Mouse (Mus musculus) intestine, embryonic 15.5 days (tissue): ENCODE results near the gene Znrd1. TPM values are rescaled to one million over a fixed set of nuclear protein-coding genes. Genes with fewer than 3 reads are reported as not detected.
A peak's percentile ranks its signal among the peaks of the same experiment; 100 is the strongest.

ENCODE experiments used
- ATAC-seq: fragments of 200-750 bp; cut with Nextera tagmentation; 2 replicates; pipeline ENCODE4 v1.8.0; 2017; ENCODE audit warnings: moderate TSS enrichment, moderate library complexity
- H3K27ac ChIP-seq: fragments of 300-500 bp; sonication (generic); 2 replicates; pipeline ENCODE4 v1.5.1; 2015; ENCODE audit warnings: mild to moderate bottlenecking, inconsistent platforms
- H3K27me3 ChIP-seq: fragments of 300-500 bp; sonication (generic); replicated peaks from 2 replicates; pipeline ENCODE4 v1.6.1; 2015; ENCODE audit warnings: inconsistent platforms
- H3K36me3 ChIP-seq: fragments of 300-500 bp; sonication (generic); 2 replicates; pipeline ENCODE4 v1.6.1; 2015; ENCODE audit warnings: inconsistent platforms
- H3K4me1 ChIP-seq: fragments of 300-500 bp; sonication (generic); replicated peaks from 2 replicates; pipeline ENCODE4 v1.6.1; 2015; ENCODE audit warnings: inconsistent platforms
- H3K4me2 ChIP-seq: fragments of 300-500 bp; sonication (generic); replicated peaks from 2 replicates; pipeline ENCODE4 v1.6.1; 2015; ENCODE audit warnings: mild to moderate bottlenecking, inconsistent platforms
- H3K4me3 ChIP-seq: fragments of 300-500 bp; sonication (generic); replicated peaks from 2 replicates; pipeline ENCODE4 v1.5.1; 2015; ENCODE audit warnings: inconsistent platforms
- H3K9ac ChIP-seq: fragments of 300-500 bp; sonication (generic); 2 replicates; pipeline ENCODE4 v1.6.1; 2015; ENCODE audit warnings: inconsistent platforms
- H3K9me3 ChIP-seq: fragments of 300-500 bp; sonication (generic); 2 replicates; pipeline ENCODE4 v1.6.1; 2016; ENCODE audit warnings: inconsistent platforms
- WGBS: fragments of 180-500 bp; shearing (Covaris S2); methylation state at CpG from one replicate; pipeline ENCODE4 v1.1.7; 2015; 5-methylcytosine and 5-hydroxymethylcytosine counted together
- polyA plus RNA-seq: library from polyadenylated mRNA; unstranded; fragments of >200 nt; fragmentation: Nextera tagmentation; extraction: Ambion mirVana; gene quantifications from 2 replicates; pipeline ENCODE4 v1.2.1, GENCODE M21; 2015

Znrd1 gene
- polyA plus RNA-seq, 1 experiment from 2014 or later: 76.3 TPM

- H3K9ac ChIP-seq: no peak overlapping the region
- H3K4me2 ChIP-seq: no peak overlapping the region
- H3K27ac ChIP-seq: no peak overlapping the region
- 50% methylated on average over 1 of the region's 1 CpGs for WGBS
- H3K4me3 ChIP-seq: no peak overlapping the region
- no peaks in the 10 kb centered on the region for H3K36me3 ChIP-seq
- H3K4me1 ChIP-seq: no peaks in the 10 kb centered on the region
- no peaks in the 10 kb centered on the region for H3K27me3 ChIP-seq
- 0 out of 2 replicates have a peak, but pooled peaks have one; percentile 42 for ATAC-seq
- H3K9me3 ChIP-seq: no peaks in the 10 kb centered on the region
Measured at GRCm38 (mm10) chr17:36908235-36908634, 50.1 kb downstream of the Znrd1 start.

Other genes starting within 250 kb of the Znrd1 start
- not detected in 2 replicates for gene H2-M10.5, start 185.6 kb downstream of the Znrd1 start, polyA plus RNA-seq
- not detected in 2 replicates for gene H2-M10.6, start 146.4 kb downstream of the Znrd1 start, polyA plus RNA-seq
- gene Trim26, start 121.4 kb downstream of the Znrd1 start, polyA plus RNA-seq: 38.0 and 41.5 TPM in 2 replicates
- gene Trim15, start 91.3 kb downstream of the Znrd1 start, polyA plus RNA-seq: 4.6 and 6.1 TPM in 2 replicates
- gene Trim10, start 89.0 kb downstream of the Znrd1 start, polyA plus RNA-seq: 4.8 and 5.2 TPM in 2 replicates
- gene Trim40, start 68.4 kb downstream of the Znrd1 start, polyA plus RNA-seq: 0.78 and 1.2 TPM in 2 replicates
- 43.1 and 47.6 TPM in 2 replicates for gene Trim31, start 60.4 kb downstream of the Znrd1 start, polyA plus RNA-seq
- gene Rnf39, start 15.6 kb downstream of the Znrd1 start, polyA plus RNA-seq: 1.7 and 1.8 TPM in 2 replicates
- 95.4 and 99.5 TPM in 2 replicates for gene Ppp1r11, start 6.8 kb downstream of the Znrd1 start, polyA plus RNA-seq
- 6.3 TPM in 2 replicates for gene Znrd1as, start within 50 bp of the Znrd1 start, polyA plus RNA-seq
- gene 2410137M14Rik, start 22.7 kb upstream of the Znrd1 start, polyA plus RNA-seq: not detected in 2 replicates
- 0.24 and 0.28 TPM in 2 replicates for gene H2-M5, start 31.0 kb upstream of the Znrd1 start, polyA plus RNA-seq
- gene Zfp57, start 42.6 kb upstream of the Znrd1 start, polyA plus RNA-seq: 49.9 and 57.6 TPM in 2 replicates
- 0.13 and 0.14 TPM in 2 replicates for gene Mog, start 64.8 kb upstream of the Znrd1 start, polyA plus RNA-seq
- gene Gabbr1, start 87.4 kb upstream of the Znrd1 start, polyA plus RNA-seq: 6.0 and 7.6 TPM in 2 replicates
- 0.08 TPM in 1 of 2 replicates, not detected in the other for gene Olfr90, start 129.9 kb upstream of the Znrd1 start, polyA plus RNA-seq
- not detected in 2 replicates for gene Olfr91, start 139.7 kb upstream of the Znrd1 start, polyA plus RNA-seq
- gene Olfr92, start 161.5 kb upstream of the Znrd1 start, polyA plus RNA-seq: not detected in 2 replicates
- gene Olfr93, start 202.9 kb upstream of the Znrd1 start, polyA plus RNA-seq: not detected in 2 replicates
- gene Ubd, start 235.3 kb upstream of the Znrd1 start, polyA plus RNA-seq: not detected in 2 replicates
- not detected in 2 replicates for gene Olfr94, start 242.4 kb upstream of the Znrd1 start, polyA plus RNA-seq